Mouse (Mus musculus) kidney, embryonic 15.5 days (tissue): ENCODE data around the gene Lbx2. TPM values are rescaled to one million over a fixed set of nuclear protein-coding genes. Genes with fewer than 3 reads are reported as not detected.

ENCODE experiments used
- ATAC-seq: fragments of 200-750 bp; cut with Nextera tagmentation; replicated peaks from 2 replicates; pipeline ENCODE4 v1.8.0; 2017; ENCODE audit warnings: moderate TSS enrichment; ENCODE audit not compliant: low FRiP score
- H3K27ac ChIP-seq: fragments of 300-500 bp; sonication (generic); 2 replicates; pipeline ENCODE4 v1.5.1; 2015; ENCODE audit warnings: mild to moderate bottlenecking, inconsistent platforms
- H3K27me3 ChIP-seq: fragments of 300-500 bp; sonication (generic); 2 replicates; pipeline ENCODE4 v1.6.1; 2015; ENCODE audit warnings: inconsistent platforms
- H3K36me3 ChIP-seq: fragments of 300-500 bp; sonication (generic); 2 replicates; pipeline ENCODE4 v1.6.1; 2015; ENCODE audit warnings: inconsistent platforms
- H3K4me1 ChIP-seq: fragments of 300-500 bp; sonication (generic); 2 replicates; pipeline ENCODE4 v1.6.1; 2015; ENCODE audit warnings: inconsistent platforms
- H3K4me2 ChIP-seq: fragments of 300-500 bp; sonication (generic); 2 replicates; pipeline ENCODE4 v1.6.1; 2015; ENCODE audit warnings: moderate library complexity, mild to moderate bottlenecking, inconsistent platforms
- H3K4me3 ChIP-seq: fragments of 300-500 bp; sonication (generic); replicated peaks from 2 replicates; pipeline ENCODE4 v1.5.1; 2015; ENCODE audit warnings: mild to moderate bottlenecking, inconsistent platforms
- H3K9ac ChIP-seq: fragments of 300-500 bp; sonication (generic); 2 replicates; pipeline ENCODE4 v1.6.1; 2015; ENCODE audit warnings: mild to moderate bottlenecking, inconsistent platforms
- H3K9me3 ChIP-seq: fragments of 300-500 bp; sonication (generic); replicated peaks from 2 replicates; pipeline ENCODE4 v1.6.1; 2016; ENCODE audit warnings: inconsistent platforms
- WGBS: fragments of 180-500 bp; shearing (Covaris S2); methylation state at CpG from one replicate; pipeline ENCODE4 v1.1.7; 2015; ENCODE audit warnings: mixed read lengths; 5-methylcytosine and 5-hydroxymethylcytosine counted together
- microRNA counts: library from miRNA; unstranded; fragments of <30 nt; microRNA quantifications from one replicate; lab custom pipeline; 2016
- microRNA-seq: library from miRNA; unstranded; fragments of <30 nt; microRNA quantifications from one replicate; pipeline ENCODE4, GENCODE M21; 2016
- polyA plus RNA-seq: library from polyadenylated mRNA; unstranded; fragments of >200 nt; fragmentation: Nextera tagmentation; extraction: Ambion mirVana; gene quantifications from 2 replicates; pipeline ENCODE4 v1.2.1, GENCODE M21; 2015

Lbx2 gene
- polyA plus RNA-seq, 1 experiment from 2014 or later: 7.5 TPM

- no peak overlapping the region for H3K4me2 ChIP-seq
- peak; percentile 50 for ATAC-seq
- WGBS: 59% methylated on average over 6 of the region's 6 CpGs
- H3K36me3 ChIP-seq: no peaks in the 10 kb centered on the region
- H3K27ac ChIP-seq: peak overlapping the region; percentile 84
- H3K9me3 ChIP-seq: no peaks in the 10 kb centered on the region
- H3K4me1 ChIP-seq: peaks cover 35% of the 10 kb centered on the region
- no peak overlapping the region for H3K4me3 ChIP-seq
- no peak overlapping the region for H3K9ac ChIP-seq
- H3K27me3 ChIP-seq: no peaks in the 10 kb centered on the region
Observed at GRCm38 (mm10) chr6:83131469-83132034, 45.4 kb downstream of the Lbx2 start.

- Histone ChIP-seq H3K36me3 (no peaks in the 10 kb centered on the region), H3K9me3 (no peaks in the 10 kb centered on the region), H3K27me3 (no peaks in the 10 kb centered on the region), H3K4me1 (peaks cover 41% of the 10 kb centered on the region), H3K4me3 (no peak overlapping the region), H3K27ac (peak overlapping the region; percentile 84), H3K9ac (no peak overlapping the region), H3K4me2 (no peak overlapping the region)
- WGBS: 83% methylated on average over 9 of the region's 9 CpGs
- no peak for ATAC-seq
Observed at GRCm38 (mm10) chr6:83132176-83132919, 46.2 kb downstream of the Lbx2 start.

GRCm38 (mm10) chr6:83134226-83134625 is 48.1 kb downstream of the Lbx2 start:
- Histone ChIP-seq H3K9me3 (no peaks in the 10 kb centered on the region), H3K36me3 (no peaks in the 10 kb centered on the region), H3K27ac (no peak overlapping the region), H3K9ac (no peak overlapping the region), H3K27me3 (no peaks in the 10 kb centered on the region), H3K4me2 (no peak overlapping the region), H3K4me3 (no peak overlapping the region), H3K4me1 (peaks cover 58% of the 10 kb centered on the region)
- 55% methylated on average over 3 of the region's 3 CpGs for WGBS
- no peak for ATAC-seq

- peak within 1 kb of the TSS; percentile 100 for H3K27ac ChIP-seq
- 57% methylated on average over 7 of the region's 7 CpGs for WGBS
- peak within 1 kb of the TSS; percentile 63 for H3K4me3 ChIP-seq
- peak within 1 kb of the TSS; percentile 82 for H3K9ac ChIP-seq
- peak within 1 kb of the TSS; percentile 74 for H3K4me2 ChIP-seq
- no peaks in the 10 kb centered on the region for H3K27me3 ChIP-seq
- peaks cover 64% of the 10 kb centered on the region for H3K4me1 ChIP-seq
- peaks cover 1% of the 10 kb centered on the region; the same call in 1 of the 2 replicates for H3K36me3 ChIP-seq
- ATAC-seq: no peak
- no peaks in the 10 kb centered on the region for H3K9me3 ChIP-seq
Observed at GRCm38 (mm10) chr6:83134951-83135513, 48.9 kb downstream of the Lbx2 start, which contains the start of gene Rtkn. Gene Rtkn, plus strand, starts transcription at chr6:83135463.

GRCm38 (mm10) chr6:83135571-83136161 is 49.5 kb downstream of the Lbx2 start:
- Histone ChIP-seq H3K4me2 (peak overlapping the region; percentile 74), H3K9me3 (no peaks in the 10 kb centered on the region), H3K27me3 (no peaks in the 10 kb centered on the region), H3K27ac (peak overlapping the region; percentile 100), H3K36me3 (peaks cover 3% of the 10 kb centered on the region; the same call in 1 of the 2 replicates), H3K9ac (peak overlapping the region; percentile 82), H3K4me1 (peaks cover 64% of the 10 kb centered on the region), H3K4me3 (peak overlapping the region; percentile 63)
- ATAC-seq: no peak
- 3% methylated on average over 37 of the region's 37 CpGs for WGBS

- peak overlapping the region; percentile 63 for H3K4me3 ChIP-seq
- peaks cover 3% of the 10 kb centered on the region; the same call in 1 of the 2 replicates for H3K36me3 ChIP-seq
- H3K9me3 ChIP-seq: no peaks in the 10 kb centered on the region
- H3K9ac ChIP-seq: peak overlapping the region; percentile 82
- no peaks in the 10 kb centered on the region for H3K27me3 ChIP-seq
- peak overlapping the region; percentile 100 for H3K27ac ChIP-seq
- 11% methylated on average over 5 of the region's 5 CpGs for WGBS
- peak overlapping the region; percentile 74 for H3K4me2 ChIP-seq
- peaks cover 63% of the 10 kb centered on the region for H3K4me1 ChIP-seq
- ATAC-seq: no peak
Observed at GRCm38 (mm10) chr6:83136291-83136880, 50.2 kb downstream of the Lbx2 start.

GRCm38 (mm10) chr6:83136881-83137575 is 50.9 kb downstream of the Lbx2 start:
- Histone ChIP-seq H3K9me3 (no peaks in the 10 kb centered on the region), H3K36me3 (peaks cover 3% of the 10 kb centered on the region; the same call in 1 of the 2 replicates), H3K4me2 (peak overlapping the region; percentile 74), H3K9ac (peak overlapping the region; percentile 82), H3K4me3 (peak overlapping the region; percentile 63), H3K27ac (peak overlapping the region; percentile 100), H3K27me3 (no peaks in the 10 kb centered on the region), H3K4me1 (peaks cover 65% of the 10 kb centered on the region)
- peak; percentile 78 for ATAC-seq
- under 1% methylated on average over 26 of the region's 26 CpGs for WGBS

- WGBS: under 1% methylated on average over 12 of the region's 12 CpGs
- Histone ChIP-seq H3K4me1 (peaks cover 68% of the 10 kb centered on the region), H3K9me3 (no peaks in the 10 kb centered on the region), H3K27me3 (no peaks in the 10 kb centered on the region), H3K36me3 (peaks cover 3% of the 10 kb centered on the region; the same call in 1 of the 2 replicates), H3K4me3 (peak overlapping the region; percentile 63), H3K4me2 (peak overlapping the region; percentile 74), H3K9ac (peak overlapping the region; percentile 82), H3K27ac (peak overlapping the region; percentile 100)
- peak; percentile 85 for ATAC-seq
Observed at GRCm38 (mm10) chr6:83137576-83137950, 51.4 kb downstream of the Lbx2 start.

MicroRNAs within 50 kb of the gene (microRNA counts, 519-probe panel; counts per million panel counts)
- microRNA mmu-miR-3470a+mmu-miR-3470b (lab: Ali Mortazavi, UCI): 2,163 counts per million, percentile 22 among the panel's probes with 10 or more counts

Small RNA genes within 50 kb of the gene (microRNA-seq; reads per million reads assigned to microRNA genes)
- gene Mir3470a (not detected), gene Mir7040 (not detected)

Other genes with a start within 250 kb of the Lbx2 start
- 1.3 and 2.1 TPM in 2 replicates for gene Sema4f, start 146.6 kb upstream of the Lbx2 start, polyA plus RNA-seq
- 0.24 and 0.43 TPM in 2 replicates for gene M1ap, start 139.5 kb upstream of the Lbx2 start, polyA plus RNA-seq
- gene Dok1, start 52.9 kb upstream of the Lbx2 start, polyA plus RNA-seq: 13.7 and 14.7 TPM in 2 replicates
- 18.0 and 21.6 TPM in 2 replicates for gene Loxl3, start 52.2 kb upstream of the Lbx2 start, polyA plus RNA-seq
- 196 and 221 TPM in 2 replicates for gene Aup1, start 31.8 kb upstream of the Lbx2 start, polyA plus RNA-seq
- 83.9 and 87.5 TPM in 2 replicates for gene Htra2, start 31.1 kb upstream of the Lbx2 start, polyA plus RNA-seq
- gene Dqx1, start 28.5 kb upstream of the Lbx2 start, polyA plus RNA-seq: 3.1 and 4.0 TPM in 2 replicates
- 0.69 and 3.6 TPM in 2 replicates for gene Tlx2, start 16.1 kb upstream of the Lbx2 start, polyA plus RNA-seq
- gene Pcgf1, start 8.5 kb upstream of the Lbx2 start, polyA plus RNA-seq: 36.5 and 37.8 TPM in 2 replicates
- gene Ccdc142, start 15.2 kb downstream of the Lbx2 start, polyA plus RNA-seq: 2.7 and 3.3 TPM in 2 replicates
- gene Gm42688, start 15.2 kb downstream of the Lbx2 start, polyA plus RNA-seq: 2.9 and 3.0 TPM in 2 replicates
- 134 and 147 TPM in 2 replicates for gene Mrpl53, start 22.7 kb downstream of the Lbx2 start, polyA plus RNA-seq
- gene Mogs, start 29.1 kb downstream of the Lbx2 start, polyA plus RNA-seq: 56.3 and 58.9 TPM in 2 replicates
- gene Wbp1, start 35.2 kb downstream of the Lbx2 start, polyA plus RNA-seq: 132 and 144 TPM in 2 replicates
- gene Ino80b, start 39.1 kb downstream of the Lbx2 start, polyA plus RNA-seq: 15.9 and 17.1 TPM in 2 replicates
- gene Rtkn, start 49.1 kb downstream of the Lbx2 start, polyA plus RNA-seq: 31.5 and 33.7 TPM in 2 replicates
- 6.6 and 8.3 TPM in 2 replicates for gene Wdr54, start 70.0 kb downstream of the Lbx2 start, polyA plus RNA-seq
- gene 1700003E16Rik, start 70.0 kb downstream of the Lbx2 start, polyA plus RNA-seq: 1.6 and 2.4 TPM in 2 replicates
- gene Dctn1, start 79.6 kb downstream of the Lbx2 start, polyA plus RNA-seq: 89.2 and 93.9 TPM in 2 replicates
- 0.44 and 0.59 TPM in 2 replicates for gene Slc4a5, start 133.5 kb downstream of the Lbx2 start, polyA plus RNA-seq
- gene Mthfd2, start 239.5 kb downstream of the Lbx2 start, polyA plus RNA-seq: 39.7 and 44.9 TPM in 2 replicates
- 69.6 and 70.6 TPM in 2 replicates for gene Mob1a, start 239.6 kb downstream of the Lbx2 start, polyA plus RNA-seq